Mouse (Mus musculus) macrophage (primary cell): ENCODE results near the gene Pgbd5. TPM values are rescaled to one million over a fixed set of nuclear protein-coding genes. Genes with fewer than 3 reads are reported as not detected.

Experiments used
- H3K27ac ChIP-seq: fragments of 350-480 bp; formaldehyde crosslinking; 2 replicates; pipeline ENCODE4 v1.9.0; 2021
- H3K36me3 ChIP-seq: fragments of 350-480 bp; formaldehyde crosslinking; 2 replicates; pipeline ENCODE4 v1.9.0; 2021; ENCODE audit errors: inconsistent target
- H3K4me3 ChIP-seq: fragments of 350-480 bp; formaldehyde crosslinking; 2 replicates; pipeline ENCODE4 v1.9.0; 2021; ENCODE audit errors: inconsistent target
- H3K79me2 ChIP-seq: fragments of 350-480 bp; formaldehyde crosslinking; 2 replicates; pipeline ENCODE4 v1.9.0; 2021; ENCODE audit errors: inconsistent target
- WGBS: methylation state at CpG from one replicate; pipeline ENCODE4 v1.1.7; 2026; ENCODE audit warnings: inconsistent platforms; ENCODE audit not compliant: missing documents; 5-methylcytosine and 5-hydroxymethylcytosine counted together
- polyA plus RNA-seq: library from polyadenylated mRNA; stranded (reverse); fragments of 250-400 nt; gene quantifications from 3 replicates; pipeline ENCODE4 v1.2.4, GENCODE M21; 2018; ENCODE audit warnings: inconsistent platforms
- total RNA-seq, 78 experiments: library from RNA; depleted of rRNA; stranded (reverse); fragments of 250-400 nt; gene quantifications; 1 replicate in 9 of 78; 2 replicates in 24 of 78; 3 replicates in 43 of 78; 4 replicates in 2 of 78; pipeline ENCODE4 v1.2.4; 2018; ENCODE audit warnings: inconsistent platforms in 56 of 78

The Pgbd5 gene
- 1 to 10 TPM in 17 of 26 experiments, under 1 TPM in 7, not detected in 2; 0.33 to 6.3 (median 1.5) TPM for total RNA-seq (2018; cell fraction: chromatin; rRNA removed)
- total RNA-seq (2018; cell fraction: cytosol; rRNA removed): 1 to 10 TPM in 11 of 26 experiments, under 1 TPM in 15; 0.38 to 2.1 (median 0.90) TPM
- total RNA-seq (2018; cell fraction: nucleus; rRNA removed): 1 to 10 TPM in 7 of 26 experiments, under 1 TPM in 18, not detected in 1; 0.16 to 4.5 (median 0.81) TPM
- polyA plus RNA-seq: 0.25 to 2.4 TPM (median 0.39 TPM) in 3 replicates

DNA sequence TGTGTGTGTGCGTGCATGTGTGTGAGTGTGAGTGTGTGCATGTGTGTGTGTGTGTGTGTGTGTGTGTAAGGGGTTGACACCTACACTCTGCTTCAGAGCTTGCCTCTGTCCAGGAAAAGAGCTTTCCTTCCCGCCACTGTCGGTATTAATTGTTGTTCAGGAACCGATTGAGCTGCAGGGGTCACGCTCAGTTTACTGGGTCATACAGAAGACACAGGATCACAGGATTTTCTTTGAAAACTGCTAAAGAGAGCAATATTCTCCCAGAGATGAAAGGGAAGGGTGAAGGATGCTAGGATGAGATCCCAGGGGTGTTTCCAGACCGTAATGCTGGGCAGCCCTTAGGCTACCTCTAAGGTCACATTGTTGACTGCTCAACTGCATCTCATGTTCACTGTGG lies at the start of gene Pgbd5:
TSS of gene Pgbd5 (minus strand) at position 101 of the 400 bp plus-strand sequence.
- Histone ChIP-seq H3K4me3 (no peak within 1 kb of the TSS), H3K36me3 (no peaks in the 10 kb centered on the region), H3K79me2 (no peaks in the 10 kb centered on the region), H3K27ac (no peak within 1 kb of the TSS)
- WGBS: 79% methylated on average over 6 of the region's 6 CpGs

GRCm38 (mm10) chr8:124483356-124484115 lies 44.1 kb upstream of the Pgbd5 start:
- Histone ChIP-seq H3K36me3 (no peaks in the 10 kb centered on the region), H3K4me3 (no peak overlapping the region), H3K79me2 (no peaks in the 10 kb centered on the region), H3K27ac (no peak overlapping the region)
- 66% methylated on average over 7 of the region's 7 CpGs for WGBS

DNA sequence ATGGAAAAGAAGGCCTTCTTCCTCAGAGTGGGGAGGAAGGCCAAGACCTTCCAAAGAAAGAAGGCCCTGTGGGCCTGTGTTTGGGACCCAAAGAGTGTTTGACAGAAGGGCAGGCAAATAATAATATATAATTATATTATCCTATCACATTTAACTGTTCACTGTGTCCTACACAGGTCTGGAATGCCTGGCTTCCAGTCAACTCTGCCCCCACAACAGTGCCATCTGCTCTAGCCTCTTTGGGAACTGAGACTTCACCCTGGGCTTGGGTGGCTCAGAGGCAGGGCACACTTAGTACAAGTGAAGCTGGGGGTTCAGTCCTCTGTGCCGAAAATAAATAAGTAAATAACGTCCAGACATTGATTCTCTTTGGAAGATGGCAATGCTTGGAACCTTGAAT lies 43.3 kb upstream of the Pgbd5 start:
- WGBS: 93% methylated on average over 2 of the region's 2 CpGs
- Histone ChIP-seq H3K27ac (no peak overlapping the region), H3K79me2 (no peaks in the 10 kb centered on the region), H3K4me3 (no peak overlapping the region), H3K36me3 (no peaks in the 10 kb centered on the region)

GRCm38 (mm10) chr8:124480321-124480720 lies 40.9 kb upstream of the Pgbd5 start:
- Histone ChIP-seq H3K36me3 (no peaks in the 10 kb centered on the region), H3K4me3 (no peak overlapping the region), H3K27ac (no peak overlapping the region), H3K79me2 (no peaks in the 10 kb centered on the region)
- WGBS: 93% methylated on average over 8 of the region's 8 CpGs

GRCm38 (mm10) chr8:124479251-124479650 lies 39.8 kb upstream of the Pgbd5 start:
- WGBS: 79% methylated on average over 3 of the region's 3 CpGs
- Histone ChIP-seq H3K36me3 (no peaks in the 10 kb centered on the region), H3K79me2 (no peaks in the 10 kb centered on the region), H3K4me3 (no peak overlapping the region), H3K27ac (no peak overlapping the region)

DNA sequence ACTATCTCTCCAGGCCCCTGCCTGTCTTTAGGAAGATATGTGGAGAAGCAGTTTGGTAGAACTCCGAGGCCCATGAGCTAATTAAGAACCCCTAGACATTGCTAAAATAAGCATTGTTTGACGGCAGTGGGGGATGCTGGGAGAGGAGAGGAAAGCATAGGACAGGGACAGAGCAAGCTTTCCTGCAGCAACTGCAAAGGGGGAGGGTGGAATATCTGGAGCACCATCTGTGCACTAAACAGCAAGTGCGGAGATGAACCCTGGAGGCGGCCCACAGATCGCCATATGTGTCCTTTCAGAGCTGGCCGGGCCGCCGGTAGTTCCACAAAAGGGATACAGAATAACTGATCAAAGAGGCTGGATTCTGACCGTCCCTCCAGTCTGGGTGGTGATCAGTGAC lies 37.2 kb upstream of the Pgbd5 start:
- 86% methylated on average over 9 of the region's 9 CpGs for WGBS
- no peak overlapping the region for H3K27ac ChIP-seq
- H3K79me2 ChIP-seq: no peaks in the 10 kb centered on the region
- no peaks in the 10 kb centered on the region for H3K36me3 ChIP-seq
- no peak overlapping the region for H3K4me3 ChIP-seq

- WGBS: 82% methylated on average over 5 of the region's 5 CpGs
- Histone ChIP-seq H3K79me2 (no peaks in the 10 kb centered on the region), H3K27ac (no peak overlapping the region), H3K4me3 (no peak overlapping the region), H3K36me3 (no peaks in the 10 kb centered on the region)
Observed at GRCm38 (mm10) chr8:124475690-124476089, 36.2 kb upstream of the Pgbd5 start.

- Histone ChIP-seq H3K79me2 (no peaks in the 10 kb centered on the region), H3K36me3 (no peaks in the 10 kb centered on the region), H3K27ac (no peak overlapping the region), H3K4me3 (no peak overlapping the region)
- WGBS: 77% methylated on average over 2 of the region's 2 CpGs
Observed at GRCm38 (mm10) chr8:124464641-124465040, 25.2 kb upstream of the Pgbd5 start.

DNA sequence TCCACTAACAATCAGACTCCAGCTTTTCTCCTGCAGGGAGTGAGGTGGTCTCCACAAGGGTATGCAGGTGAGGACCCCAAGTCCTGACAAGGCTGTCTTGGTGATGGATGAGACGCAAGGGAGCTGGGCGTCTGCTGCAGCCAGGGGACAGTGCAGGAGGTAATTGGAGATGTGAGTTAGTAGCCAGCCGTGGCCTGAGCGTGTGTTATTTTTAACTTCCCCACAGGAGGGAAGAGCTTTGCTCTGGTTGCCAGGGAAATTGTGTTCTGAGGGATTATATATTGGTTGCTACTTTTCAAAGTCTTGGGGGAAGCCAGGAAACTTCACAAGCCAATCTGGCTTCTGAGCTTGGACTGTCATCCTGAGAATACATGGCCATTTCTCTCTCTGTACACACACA lies 23.7 kb upstream of the Pgbd5 start:
- Histone ChIP-seq H3K36me3 (no peaks in the 10 kb centered on the region), H3K27ac (no peak overlapping the region), H3K79me2 (no peaks in the 10 kb centered on the region), H3K4me3 (no peak overlapping the region)
- 60% methylated on average over 4 of the region's 4 CpGs for WGBS

- Histone ChIP-seq H3K79me2 (no peaks in the 10 kb centered on the region), H3K36me3 (no peaks in the 10 kb centered on the region), H3K4me3 (no peak overlapping the region), H3K27ac (no peak overlapping the region)
- WGBS: 84% methylated on average over 9 of the region's 9 CpGs
Observed at GRCm38 (mm10) chr8:124462192-124462591, 22.7 kb upstream of the Pgbd5 start.

DNA sequence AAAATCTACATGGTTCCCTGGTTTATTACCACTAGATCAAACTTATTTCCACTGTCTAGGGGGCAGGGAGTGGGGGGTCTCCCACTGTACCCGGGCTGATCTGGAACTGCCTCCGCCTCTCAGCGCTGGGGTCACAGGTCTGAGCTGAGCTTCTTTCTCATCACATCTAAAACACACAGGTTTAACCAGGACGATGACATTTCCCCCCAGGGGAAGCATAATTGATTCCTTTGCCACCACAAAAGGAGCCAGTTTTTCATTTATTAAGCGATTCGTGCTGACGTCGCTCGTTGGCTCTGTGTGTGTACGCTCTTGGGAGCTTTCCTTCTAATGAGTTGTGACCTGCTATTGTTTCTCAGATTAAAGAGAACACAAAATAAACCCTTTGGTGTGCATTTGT lies 21.6 kb upstream of the Pgbd5 start:
- H3K79me2 ChIP-seq: no peaks in the 10 kb centered on the region
- H3K36me3 ChIP-seq: no peaks in the 10 kb centered on the region
- H3K27ac ChIP-seq: no peak overlapping the region
- 88% methylated on average over 10 of the region's 10 CpGs for WGBS
- no peak overlapping the region for H3K4me3 ChIP-seq

GRCm38 (mm10) chr8:124460660-124461059 lies 21.2 kb upstream of the Pgbd5 start:
- WGBS: 80% methylated on average over 4 of the region's 4 CpGs
- Histone ChIP-seq H3K79me2 (no peaks in the 10 kb centered on the region), H3K36me3 (no peaks in the 10 kb centered on the region), H3K27ac (no peak overlapping the region), H3K4me3 (no peak overlapping the region)

DNA sequence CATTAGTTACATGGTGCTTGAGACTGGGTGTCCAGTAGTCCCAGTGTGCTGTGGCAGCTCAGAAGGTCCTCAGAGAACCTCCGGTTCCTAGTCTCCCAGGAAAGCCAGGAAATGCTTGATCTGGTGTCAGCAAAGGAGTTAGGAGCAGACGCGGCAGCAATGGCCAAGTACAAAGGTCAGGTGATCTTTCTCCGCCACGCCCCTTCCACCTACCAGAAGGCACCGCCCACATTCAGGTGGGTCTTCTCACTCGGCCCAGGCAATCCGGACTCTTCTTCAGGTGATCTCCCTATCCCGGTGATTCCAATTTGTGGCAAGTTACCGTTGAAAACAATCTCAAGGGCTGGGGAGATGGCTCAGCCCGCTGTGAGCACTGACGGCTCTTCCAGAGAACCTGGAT lies 20.2 kb upstream of the Pgbd5 start:
- Histone ChIP-seq H3K36me3 (no peaks in the 10 kb centered on the region), H3K79me2 (no peaks in the 10 kb centered on the region), H3K4me3 (no peak overlapping the region), H3K27ac (no peak overlapping the region)
- WGBS: 34% methylated on average over 12 of the region's 12 CpGs

DNA sequence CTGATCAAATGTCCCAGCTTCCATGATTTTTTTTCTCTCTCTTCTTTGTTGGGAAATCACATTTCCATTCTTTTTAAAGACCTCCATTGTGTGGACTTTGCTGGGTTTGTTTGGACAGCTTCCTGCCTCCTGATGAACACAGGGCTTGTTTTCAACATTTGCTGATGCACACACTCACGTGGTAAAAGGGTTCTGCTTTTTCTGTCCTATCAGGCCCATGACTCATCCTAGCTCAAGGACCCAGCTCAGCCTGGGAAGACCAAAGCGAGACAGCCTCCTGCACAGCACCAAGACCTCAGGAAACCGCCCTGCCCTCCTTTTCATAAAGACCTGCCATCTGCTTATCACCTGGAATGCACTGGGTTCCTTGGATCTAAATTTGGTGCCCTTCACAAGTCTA lies 15.9 kb upstream of the Pgbd5 start:
- Histone ChIP-seq H3K4me3 (no peak overlapping the region), H3K27ac (peak overlapping the region; percentile 82), H3K79me2 (no peaks in the 10 kb centered on the region), H3K36me3 (no peaks in the 10 kb centered on the region)
- 26% methylated on average over 3 of the region's 3 CpGs for WGBS

- WGBS: 82% methylated on average over 8 of the region's 8 CpGs
- Histone ChIP-seq H3K27ac (no peak overlapping the region), H3K79me2 (no peaks in the 10 kb centered on the region), H3K4me3 (no peak overlapping the region), H3K36me3 (no peaks in the 10 kb centered on the region)
Observed at GRCm38 (mm10) chr8:124450192-124450895, 10.9 kb upstream of the Pgbd5 start.
